ENCODE assay signal across 18 mouse cellular contexts in genomic region chr13:20362541-20362940, GRCm38 (mm10).
"Had no signal": no experiment of that assay in that cellular context is flagged by ENCODE, and none has a peak within 500 bp of the region (broad histone marks: within the 10 kb centered on the region; RNA-seq: fewer than 3 reads in every experiment).

No protein-coding gene starts in this region.

- H3K36me3 ChIP-seq: midbrain, embryonic 12.5 days; neural tube, embryonic 13.5 days; neural tube, embryonic 15.5 days had no signal

- DNase-seq: lung, embryonic 14.5 days; lung, postnatal 10 days; lung, postnatal 4 days; midbrain, embryonic 14.5 days; retina, postnatal 1 day; right cerebral cortex, adult 18-20 months; right cerebral cortex, postnatal 25 days; right cerebral cortex, postnatal 4 days; spleen, adult 18-20 months; thymus, adult 18-20 months; thymus, postnatal 14 days; thymus, postnatal 36 days had no signal

- H3K9me3 ChIP-seq: midbrain, embryonic 12.5 days; neural tube, embryonic 13.5 days; neural tube, embryonic 15.5 days had no signal

- H3K4me1 ChIP-seq: midbrain, embryonic 10.5 days; midbrain, embryonic 12.5 days had no signal

- H3K9ac ChIP-seq: lung, embryonic 14.5 days; midbrain, embryonic 12.5 days; neural tube, embryonic 13.5 days; neural tube, embryonic 15.5 days had no signal

- H3K4me3 ChIP-seq: midbrain, embryonic 10.5 days; midbrain, embryonic 12.5 days; myocyte; neural tube, embryonic 13.5 days; neural tube, embryonic 15.5 days had no signal

- H3K4me2 ChIP-seq: lung, embryonic 14.5 days; midbrain, embryonic 12.5 days; neural tube, embryonic 13.5 days; neural tube, embryonic 15.5 days had no signal

- H3K27me3 ChIP-seq: midbrain, embryonic 12.5 days; neural tube, embryonic 13.5 days; neural tube, embryonic 15.5 days had no signal

- H3K27ac ChIP-seq: midbrain, embryonic 10.5 days; midbrain, embryonic 12.5 days; neural tube, embryonic 13.5 days; neural tube, embryonic 15.5 days had no signal

- ATAC-seq: midbrain, embryonic 16.5 days had no signal
